Mouse (Mus musculus) liver, adult (tissue): ENCODE results near the gene Srrm4.

Experiments
- GATA4 ChIP-seq: IDR thresholded peaks from 2 replicates; pipeline ENCODE4 v1.6.1; 2014; ENCODE audit warnings: mild to moderate bottlenecking, low read length; ENCODE audit not compliant: insufficient replicate concordance

Srrm4 gene

DNA sequence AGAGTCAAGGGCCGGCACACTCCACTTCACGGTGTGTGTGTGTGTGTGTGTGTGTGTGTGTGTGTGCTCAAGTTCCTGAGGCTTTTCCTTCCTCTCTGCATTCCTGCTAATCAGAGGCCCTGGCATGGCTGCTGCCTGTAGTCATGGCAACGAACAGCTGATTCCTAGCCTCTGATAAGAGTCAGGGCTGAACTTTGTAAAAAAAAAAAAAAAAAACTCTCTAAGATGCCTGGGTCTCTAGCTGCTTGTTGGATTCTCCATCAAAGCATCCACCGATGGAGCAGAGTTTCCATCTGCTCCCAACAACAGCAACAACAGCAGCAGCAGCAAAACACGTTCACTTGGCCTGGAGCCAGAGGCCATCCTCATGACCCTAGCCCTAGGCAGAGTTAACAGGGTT lies 106.5 kb downstream of the Srrm4 start:
- peak; percentile 60; the same call in 1 of the 2 replicates for TF ChIP-seq GATA4

DNA sequence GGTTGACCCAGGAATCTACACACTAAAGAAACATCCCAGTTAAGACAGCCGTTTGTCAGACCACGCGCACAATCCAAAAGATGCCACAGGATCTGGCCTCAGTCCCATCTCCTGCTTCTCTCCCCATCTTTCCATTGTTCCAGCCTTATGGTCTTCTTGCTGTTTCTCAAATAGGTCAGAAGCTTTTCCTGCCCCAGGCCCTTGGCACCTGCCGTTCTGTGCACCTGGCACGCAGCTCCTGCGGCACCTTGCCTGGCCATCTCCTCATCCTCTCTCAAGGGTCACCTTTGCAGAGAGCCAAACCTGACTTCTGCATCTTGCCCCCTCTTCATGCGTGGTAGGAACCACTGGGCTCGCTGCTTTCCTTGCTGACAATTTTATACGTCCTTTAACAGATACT lies 107.4 kb downstream of the Srrm4 start:
- TF ChIP-seq GATA4: no peak

DNA sequence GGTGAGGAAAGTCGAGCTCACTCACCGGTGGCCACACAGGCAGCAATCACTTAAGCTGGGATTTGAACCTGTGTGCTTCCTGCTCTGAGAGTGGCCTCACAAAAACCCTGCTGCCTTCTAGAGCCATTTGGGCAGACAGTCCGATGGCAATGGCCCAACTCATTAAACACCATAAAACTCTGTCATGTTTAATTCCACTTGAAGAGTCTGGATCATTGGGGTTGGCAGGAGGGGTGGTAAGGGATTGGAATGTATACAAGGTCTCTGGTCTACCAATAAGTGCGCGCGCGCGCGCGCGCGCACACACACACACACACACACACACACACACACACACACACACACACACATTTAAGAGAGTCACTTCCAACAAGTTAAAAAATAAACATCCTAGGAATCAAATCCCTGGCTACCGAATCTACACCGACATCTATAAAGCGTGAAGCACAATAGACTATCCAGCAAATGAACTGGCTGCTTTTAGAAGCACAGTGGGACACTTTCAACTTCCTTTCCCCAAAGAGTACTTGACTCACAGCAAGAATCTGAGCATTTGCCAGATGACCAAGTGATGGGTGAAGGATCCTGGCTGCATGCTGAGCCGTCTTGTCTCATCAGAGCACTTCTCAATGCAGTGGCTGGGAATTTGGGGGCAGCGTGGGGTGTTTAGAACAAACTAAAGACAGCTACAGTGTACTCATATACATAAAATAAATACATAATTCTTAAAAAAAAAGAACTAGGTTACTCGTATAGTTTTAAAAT lies 112.8 kb downstream of the Srrm4 start:
- no peak for TF ChIP-seq GATA4

DNA sequence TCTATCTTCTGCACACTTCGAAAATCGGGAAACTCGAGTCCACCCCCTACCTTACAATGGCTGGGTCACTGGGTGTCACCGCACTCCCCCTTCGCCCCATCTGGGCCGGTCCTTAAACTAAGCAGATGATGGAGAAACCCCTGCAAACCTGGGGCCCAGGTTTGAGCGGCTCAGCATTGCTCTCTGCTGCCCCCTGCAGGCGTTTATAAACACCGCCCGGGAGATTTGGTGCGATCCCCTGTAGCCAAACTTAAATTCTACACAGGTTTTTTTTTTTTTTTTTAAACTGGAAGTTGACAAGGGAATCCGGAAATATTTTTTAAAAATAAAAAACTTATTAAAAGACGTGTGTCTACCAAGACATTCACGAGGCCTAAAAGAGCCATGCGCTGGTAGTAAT lies 115.6 kb downstream of the Srrm4 start:
- TF ChIP-seq GATA4: no peak

DNA sequence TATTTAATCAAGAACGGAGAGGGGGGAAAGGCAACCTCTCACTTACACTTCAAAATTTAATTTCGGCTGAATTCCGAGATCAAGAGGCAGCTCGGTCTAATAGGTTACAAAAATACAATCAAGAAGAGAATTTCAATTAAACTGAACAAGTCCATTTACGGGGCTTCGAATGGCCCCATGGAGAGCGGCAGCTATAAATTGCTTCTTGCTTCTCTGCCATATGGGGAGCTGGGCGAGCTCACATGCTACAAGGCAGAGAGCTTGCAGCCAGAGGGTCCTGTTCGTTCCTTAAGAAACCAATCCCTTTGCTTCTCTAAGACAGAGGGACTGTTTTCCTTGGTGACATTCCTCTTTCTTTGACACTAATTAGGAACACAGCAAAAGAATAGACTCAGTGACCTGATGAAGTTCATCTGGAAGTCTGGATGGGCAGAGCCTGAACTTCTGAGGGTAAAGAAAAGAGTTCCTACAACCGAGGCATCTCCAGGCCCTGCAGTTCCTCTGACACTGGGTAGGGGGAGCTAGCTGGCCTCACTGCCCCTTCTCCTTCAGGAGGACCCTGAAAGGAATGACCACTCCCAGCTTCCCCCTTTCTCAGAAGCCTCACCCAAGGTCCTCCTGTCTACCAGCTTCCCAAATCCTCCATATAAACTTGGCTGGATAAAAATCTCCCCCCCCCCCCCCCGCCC lies 130.1 kb downstream of the Srrm4 start:
- TF ChIP-seq GATA4: no peak

DNA sequence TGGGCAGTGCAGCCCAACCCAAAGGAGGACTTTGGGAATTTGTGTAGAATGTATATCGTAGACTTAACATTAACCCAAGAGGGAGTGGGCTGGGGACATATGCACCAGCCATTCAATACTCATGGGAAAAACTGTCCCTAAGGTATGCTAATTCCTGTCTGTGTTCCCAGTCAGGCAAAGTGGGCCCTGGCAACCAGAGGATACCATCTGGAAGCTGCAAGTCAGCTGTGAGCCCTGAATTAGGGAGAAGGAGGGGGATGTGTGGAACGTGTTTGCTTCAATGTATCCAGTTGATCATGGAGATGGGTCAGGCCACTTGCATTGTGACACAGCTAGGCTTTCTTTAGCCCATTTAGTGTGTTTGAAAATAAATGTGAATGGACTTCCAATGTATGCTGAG lies 131.6 kb downstream of the Srrm4 start:
- no peak for TF ChIP-seq GATA4

DNA sequence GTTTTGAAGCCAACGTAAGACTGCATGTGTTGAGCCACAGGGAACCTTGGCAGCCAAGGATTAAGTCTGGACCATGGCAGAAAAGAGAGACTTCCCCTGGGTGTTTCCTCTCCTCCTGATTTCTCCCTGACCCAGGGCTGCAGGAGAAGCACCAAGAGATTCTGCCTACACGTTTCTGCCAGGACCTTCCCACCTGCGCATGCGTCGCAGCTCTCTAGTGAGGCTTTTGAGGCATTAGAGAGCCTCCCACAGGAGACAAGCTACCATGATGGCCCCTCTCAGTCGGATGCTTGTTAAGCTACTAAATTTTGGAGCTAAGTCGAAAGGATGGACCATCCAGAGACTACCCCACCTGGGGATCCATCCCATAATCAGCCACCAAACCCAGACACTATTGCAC lies 133.8 kb downstream of the Srrm4 start:
- no peak for TF ChIP-seq GATA4

DNA sequence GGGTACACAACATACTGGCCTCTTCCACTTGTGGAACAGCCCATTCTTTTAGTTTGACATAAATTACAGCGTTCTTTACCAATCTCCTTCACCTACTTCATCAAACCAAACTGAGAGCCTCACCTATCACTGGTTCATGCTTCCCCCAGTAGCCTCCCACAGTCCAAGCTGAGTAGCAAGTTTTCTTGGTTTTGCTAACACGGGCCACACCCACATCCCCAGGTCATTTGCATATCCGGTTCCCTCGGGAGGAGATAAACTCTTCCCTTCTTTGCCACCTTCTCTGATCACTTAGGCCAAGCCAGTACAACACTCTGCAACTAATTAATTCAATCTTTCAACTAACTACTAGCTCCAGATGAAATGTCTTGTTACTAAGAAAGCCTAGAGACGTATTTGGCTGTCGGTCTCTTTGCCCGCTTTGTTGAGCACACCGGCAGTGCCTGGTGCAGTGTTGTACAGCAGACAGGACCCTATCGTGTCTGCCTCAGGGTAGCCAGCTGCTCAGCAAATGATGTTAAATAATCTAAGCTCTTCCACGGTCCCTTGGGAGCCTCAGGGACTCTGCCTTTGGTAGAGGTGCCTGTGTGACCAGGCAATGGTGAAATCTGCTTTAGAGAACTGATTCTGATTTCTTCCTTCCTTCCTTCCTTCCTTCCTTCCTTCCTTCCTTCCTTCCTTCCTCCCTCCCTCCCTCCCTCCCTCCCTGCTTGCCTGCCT lies 134.7 kb downstream of the Srrm4 start:
- no peak for TF ChIP-seq GATA4

DNA sequence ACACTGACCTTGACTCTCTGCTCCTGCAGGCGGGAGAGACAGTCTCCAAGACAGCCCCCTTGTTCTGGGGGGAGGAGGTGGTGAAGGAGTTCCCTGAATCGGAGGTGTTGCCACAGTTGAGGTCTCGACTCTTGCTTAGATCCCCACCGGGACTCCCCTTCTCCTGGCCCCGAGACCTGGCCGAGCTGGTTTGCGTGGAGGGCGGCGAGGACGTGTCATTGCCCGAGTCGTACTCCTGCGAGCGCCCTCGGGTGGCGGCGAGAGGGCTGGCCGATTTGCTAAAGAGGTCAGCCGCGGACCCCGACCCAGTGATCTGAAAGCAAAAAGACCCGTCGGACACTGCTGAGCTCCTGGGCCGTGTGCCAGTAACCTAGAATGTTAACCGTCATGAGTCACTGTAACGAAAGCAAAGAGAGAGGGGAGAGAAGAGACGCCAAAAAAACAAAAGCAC lies 138.2 kb downstream of the Srrm4 start:
- no peak for TF ChIP-seq GATA4

DNA sequence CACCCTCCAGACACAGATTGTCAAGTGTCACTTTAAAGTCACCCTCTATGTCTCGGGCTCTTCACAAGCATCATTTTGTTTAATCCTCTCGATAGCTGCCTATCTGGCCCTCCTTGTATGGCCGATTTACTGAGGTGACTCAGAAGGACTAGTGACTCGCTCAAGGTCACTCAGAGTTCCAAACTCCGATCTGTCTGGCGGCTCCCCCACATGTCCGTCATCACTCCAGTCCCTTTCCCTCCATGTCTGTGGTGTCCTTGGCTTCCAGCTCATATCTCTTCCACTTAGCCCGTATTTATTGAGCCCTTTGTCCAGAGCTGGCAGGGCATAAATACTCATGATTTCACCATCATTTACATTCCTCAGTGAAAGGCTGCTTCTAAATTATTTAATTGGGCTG lies 140.7 kb downstream of the Srrm4 start:
- TF ChIP-seq GATA4: no peak

DNA sequence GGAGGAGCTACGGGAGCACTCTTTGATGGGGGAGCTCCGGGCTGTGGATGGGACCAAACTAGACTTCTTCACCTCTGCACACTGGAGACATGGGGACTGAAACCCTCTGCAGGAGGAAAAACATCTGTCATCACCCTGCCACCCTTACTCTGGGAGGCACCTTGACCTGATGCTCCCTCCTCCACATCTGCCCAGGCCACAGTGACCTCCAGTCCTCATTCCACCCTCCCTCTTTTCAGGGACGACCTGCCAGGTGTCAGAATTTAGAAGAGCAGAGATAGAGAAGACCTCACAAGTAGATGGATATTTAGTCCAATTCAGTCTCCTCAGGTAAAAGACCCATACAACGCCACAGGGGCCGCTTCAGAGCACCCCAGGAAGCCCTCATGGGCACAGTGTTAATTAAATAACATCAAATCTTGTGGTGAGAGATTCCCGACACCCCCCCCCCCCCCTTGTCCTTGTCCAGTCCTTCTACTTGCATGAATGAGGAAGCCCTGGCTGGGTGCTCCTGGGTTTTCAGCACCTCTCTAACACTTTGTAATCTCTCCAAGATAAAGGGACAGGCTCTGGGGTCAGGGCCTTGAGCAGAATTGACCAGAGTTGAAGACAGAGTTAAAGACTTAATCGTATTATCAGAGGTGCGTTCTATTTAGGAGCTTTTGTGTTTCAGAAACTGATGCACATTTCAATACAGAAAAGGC lies 141.9 kb downstream of the Srrm4 start:
- no peak for TF ChIP-seq GATA4

DNA sequence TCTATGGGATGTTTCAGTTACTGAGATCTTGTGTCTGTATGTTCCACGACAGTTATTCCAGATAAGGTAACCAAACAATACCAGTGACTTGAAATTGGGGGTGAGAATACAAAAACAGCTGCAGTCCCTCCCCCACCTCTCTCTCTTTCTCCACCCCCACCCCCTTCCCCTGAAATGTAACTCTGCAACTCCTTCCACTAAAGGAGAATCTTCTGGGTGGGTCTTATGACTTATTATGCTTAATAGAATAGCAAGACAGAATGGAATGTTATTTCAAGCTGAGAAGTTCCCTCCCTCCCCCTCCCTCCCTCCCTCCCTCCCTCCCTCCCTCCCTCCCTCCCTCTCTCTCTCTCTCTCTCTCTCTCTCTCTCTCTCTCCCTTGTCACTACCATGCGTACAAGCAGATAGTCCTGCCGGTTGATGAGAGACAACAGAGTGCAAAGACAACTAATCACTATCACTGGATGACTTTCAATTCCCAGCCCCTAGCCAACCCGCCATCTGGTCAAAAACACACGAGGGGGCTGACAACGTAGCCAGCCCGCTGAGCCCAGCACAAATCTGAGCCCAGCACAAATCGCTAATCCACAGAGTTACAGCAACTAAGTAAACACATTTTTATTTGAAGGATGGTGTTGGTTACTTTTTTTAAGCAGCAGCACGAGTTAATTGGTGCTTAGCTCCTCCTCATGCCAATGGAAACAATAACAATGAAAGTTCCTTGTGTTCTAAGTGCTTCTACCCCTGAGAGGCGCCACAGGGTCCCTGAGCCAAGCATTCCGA lies 143.0 kb downstream of the Srrm4 start:
- no peak for TF ChIP-seq GATA4

DNA sequence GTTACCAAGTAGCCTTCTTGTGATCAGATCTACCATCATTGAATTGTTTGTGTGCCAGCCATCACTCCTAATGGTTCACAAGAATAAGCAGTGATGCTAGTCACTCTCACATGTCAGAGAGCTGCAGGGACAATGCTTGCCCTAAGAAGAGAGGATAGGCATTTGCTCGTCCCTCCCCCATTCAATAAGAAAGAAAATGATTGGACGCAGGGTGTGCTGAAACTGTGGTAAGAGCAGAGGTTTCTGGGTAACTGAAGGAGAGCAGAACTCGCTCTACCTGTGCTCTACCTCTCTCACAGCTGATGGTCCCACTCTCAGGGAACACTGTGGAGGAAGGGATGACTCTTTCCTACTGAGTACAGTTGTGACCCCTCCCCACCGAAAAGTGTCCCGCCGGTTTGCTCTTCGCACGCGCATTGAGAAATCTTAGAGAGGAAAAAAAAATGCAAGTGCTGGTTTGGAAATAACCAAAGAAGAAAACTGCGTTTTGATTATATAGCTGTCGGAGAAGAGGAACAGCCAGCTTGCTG lies 143.7 kb downstream of the Srrm4 start:
- no peak for TF ChIP-seq GATA4

DNA sequence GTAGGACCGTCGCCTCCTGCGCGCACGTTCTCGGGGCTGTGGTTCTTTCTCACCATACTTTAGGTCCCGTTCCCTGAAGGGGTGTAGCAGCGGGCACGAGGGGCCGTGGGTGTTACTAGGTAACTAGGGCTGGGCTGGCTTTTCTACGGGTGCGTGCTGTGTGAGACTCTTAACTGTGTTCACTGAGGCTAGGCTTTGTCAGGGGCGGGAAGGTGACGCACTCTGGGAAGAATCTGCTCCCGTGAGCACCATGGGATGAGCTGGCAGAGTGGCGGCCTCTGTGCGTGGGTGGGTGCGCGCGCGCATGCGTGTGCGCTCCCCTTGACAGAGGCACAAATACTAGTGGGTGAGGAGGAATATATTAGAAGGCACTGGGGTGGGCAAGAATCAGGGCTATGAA lies 145.1 kb downstream of the Srrm4 start:
- no peak for TF ChIP-seq GATA4
